Mouse (Mus musculus): ENCODE data around the gene Dgke.

DNA sequence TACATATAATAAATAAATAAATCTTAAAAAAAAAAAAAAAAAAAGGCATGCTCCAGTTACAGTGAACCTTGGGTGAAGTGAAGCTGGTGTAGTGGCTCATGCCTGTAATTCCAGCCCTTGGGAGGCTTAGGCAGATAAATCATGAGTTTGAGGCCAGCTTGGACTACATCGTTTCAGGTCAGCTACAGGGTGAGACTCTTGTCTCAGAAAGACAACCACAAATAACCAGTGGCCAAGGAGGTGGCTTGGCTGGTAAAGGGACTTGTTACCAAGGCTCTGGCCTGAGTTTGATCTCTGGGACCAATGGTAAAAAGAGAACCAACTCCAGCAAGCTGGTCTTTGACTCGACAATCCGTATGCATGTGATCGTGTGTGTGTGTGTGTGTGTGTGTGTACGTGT lies 64.6 kb downstream of the Dgke start:
- TF ChIP-seq CTCF (IDR thresholded peaks at IDR 0.05; ENCODE audit: low read depth) (no peak), EP300 (optimal IDR thresholded peaks at IDR 0.05) (no peak)

Data from stomach, postnatal 0 days (tissue).